Mouse (Mus musculus) frontal cortex, adult 2 months (tissue): ENCODE results near the gene Myl10. TPM values are rescaled to one million over a fixed set of nuclear protein-coding genes. Genes with fewer than 3 reads are reported as not detected.

Experiments
- DNase-seq, 2 experiments: peaks; one replicate each; pipeline ENCODE4 v3.0.0; 2022; ENCODE audit warnings: low spot score in 1 of 2; ENCODE audit errors: extremely low spot score in 1 of 2
- polyA plus RNA-seq: library from polyadenylated mRNA; depleted of rRNA; stranded (reverse); fragments of >200 nt; gene quantifications from 2 replicates; pipeline ENCODE4 v1.2.3, GENCODE M21; 2012; rRNA removed

The Myl10 gene
- polyA plus RNA-seq, 1 experiment = not detected

- DNase-seq = no peak
These were observed 11.2 kb downstream of the Myl10 start for GRCm38 (mm10) chr5:136704151-136704550.

GRCm38 (mm10) chr5:136705532-136705931 lies 12.6 kb downstream of the Myl10 start:
- no peak for DNase-seq

DNA sequence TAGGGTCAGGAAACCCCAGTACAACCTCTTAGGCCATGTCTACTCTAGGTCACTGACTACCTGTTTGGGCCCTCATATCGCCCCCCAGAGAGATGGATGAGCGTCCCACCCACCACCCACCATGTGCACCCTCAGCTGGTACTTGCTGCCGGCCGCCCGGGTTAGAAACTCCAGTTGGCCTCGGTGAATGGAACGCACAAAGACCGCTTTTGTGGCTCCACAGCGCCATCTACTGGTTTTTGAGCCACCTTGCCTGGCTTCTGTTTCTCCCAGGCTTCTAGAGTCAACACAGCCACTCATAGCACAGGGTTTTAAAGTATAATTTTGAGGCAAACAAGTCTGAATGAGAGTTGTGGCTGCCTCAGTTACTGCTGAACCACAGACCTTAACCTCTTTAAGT lies 13.9 kb downstream of the Myl10 start:
- DNase-seq = peak in 1 of 2 experiments; percentile 88

DNA sequence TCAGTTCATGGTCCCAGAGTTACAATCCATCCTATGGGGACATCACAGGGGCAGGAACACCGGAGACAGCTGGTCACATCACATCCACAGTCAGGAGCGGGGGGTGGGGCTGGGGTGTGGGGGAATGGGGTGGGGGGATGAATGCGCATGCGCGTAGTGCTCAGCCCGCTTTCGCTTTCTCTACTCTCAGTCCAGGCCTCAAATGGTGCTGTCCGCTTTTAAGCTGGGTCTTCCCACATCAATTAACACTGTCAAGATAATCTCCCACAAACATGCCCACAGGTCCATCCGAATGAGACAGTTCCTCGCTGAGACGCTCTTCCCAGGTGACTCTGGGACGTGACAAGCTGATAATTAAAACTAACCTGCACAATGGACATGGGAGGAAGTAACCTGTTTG lies 15.2 kb downstream of the Myl10 start:
- DNase-seq = no peak

DNA sequence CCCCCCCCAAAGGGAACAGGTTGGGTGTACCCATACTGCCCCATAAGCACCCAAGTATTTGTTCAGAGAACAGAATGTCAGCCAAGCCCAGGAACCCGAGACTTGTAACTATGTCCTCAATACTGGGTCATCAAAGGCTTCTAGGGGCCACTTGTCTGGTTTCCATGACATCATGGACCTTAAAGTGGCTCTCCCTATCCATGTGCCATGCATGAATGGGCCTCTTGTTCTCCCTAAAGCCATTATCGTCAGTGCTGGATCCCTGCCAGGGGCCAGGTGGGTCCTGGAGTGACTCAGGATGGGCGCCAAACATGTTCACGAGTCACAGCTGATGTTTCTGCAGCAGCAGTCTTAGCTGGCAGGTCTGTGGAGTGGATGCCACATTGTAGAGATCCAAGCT lies 17.8 kb downstream of the Myl10 start:
- DNase-seq = no peak

- no peak for DNase-seq
These were observed 21.4 kb downstream of the Myl10 start for GRCm38 (mm10) chr5:136714232-136714875.

GRCm38 (mm10) chr5:136714879-136715278 lies 21.9 kb downstream of the Myl10 start:
- DNase-seq = peak in 1 of 2 experiments; percentile 28

- DNase-seq = no peak
These were observed 24.0 kb downstream of the Myl10 start for GRCm38 (mm10) chr5:136716696-136717572.

- no peak for DNase-seq
These were observed 24.6 kb downstream of the Myl10 start for GRCm38 (mm10) chr5:136717573-136717854.

- no peak for DNase-seq
These were observed 25.7 kb downstream of the Myl10 start for GRCm38 (mm10) chr5:136718656-136719055.

DNA sequence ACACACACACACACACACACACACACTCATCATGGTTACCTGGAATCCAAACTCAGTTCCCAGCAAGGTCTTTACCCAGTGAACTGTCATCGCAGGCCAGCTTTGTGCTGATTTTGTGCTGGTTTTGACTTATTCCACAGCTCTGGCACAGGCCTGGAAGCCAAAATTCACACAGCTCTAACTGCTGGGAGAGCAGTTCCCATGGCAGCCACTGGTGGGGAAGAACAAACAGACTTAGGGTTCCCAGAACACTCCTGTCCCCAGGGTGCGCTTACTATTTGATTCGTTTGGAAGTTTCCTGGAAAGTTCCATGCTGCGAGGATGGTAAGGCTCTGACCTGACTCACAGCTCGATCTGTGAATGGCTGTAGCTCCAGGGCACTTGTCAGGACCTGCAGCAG lies 28.6 kb downstream of the Myl10 start:
- DNase-seq = peak in 1 of 2 experiments; percentile 16

GRCm38 (mm10) chr5:136726271-136726670 lies 33.3 kb downstream of the Myl10 start:
- DNase-seq = peak in 1 of 2 experiments; percentile 16

- DNase-seq = no peak
These were observed 46.0 kb downstream of the Myl10 start for GRCm38 (mm10) chr5:136738918-136739317.

- DNase-seq = no peak
These were observed 53.6 kb downstream of the Myl10 start for GRCm38 (mm10) chr5:136746596-136746995.

Other genes starting within 250 kb of the Myl10 start
- gene Cux1, start 125.7 kb upstream of the Myl10 start, polyA plus RNA-seq = 65.0 and 67.9 TPM in 2 replicates
- gene Col26a1, start 190.1 kb downstream of the Myl10 start, polyA plus RNA-seq = 11.3 and 11.6 TPM in 2 replicates
- gene Ift22, start 215.0 kb downstream of the Myl10 start, polyA plus RNA-seq = 77.4 and 82.5 TPM in 2 replicates